Mouse (Mus musculus) liver, embryonic 13.5 days (tissue): ENCODE measurements around the gene Tyro3. TPM values are rescaled to one million over a fixed set of nuclear protein-coding genes. Genes with fewer than 3 reads are reported as not detected.

Source experiments
- ATAC-seq: fragments of 200-750 bp; cut with Nextera tagmentation; 2 replicates; pipeline ENCODE4 v1.8.0; 2017; ENCODE audit warnings: low read depth, mild to moderate bottlenecking, moderate number of reproducible peaks, moderate library complexity
- DNase-seq: peaks from one replicate; pipeline ENCODE4 v3.0.0; 2022
- H3K27ac ChIP-seq: fragments of 300-500 bp; sonication (generic); 2 replicates; pipeline ENCODE4 v1.5.1; 2015; ENCODE audit warnings: moderate library complexity, mild to moderate bottlenecking, inconsistent platforms
- H3K27me3 ChIP-seq: fragments of 300-500 bp; sonication (generic); 2 replicates; pipeline ENCODE4 v1.6.1; 2015; ENCODE audit warnings: mild to moderate bottlenecking, inconsistent platforms
- H3K36me3 ChIP-seq: fragments of 300-500 bp; sonication (generic); 2 replicates; pipeline ENCODE4 v1.6.1; 2015; ENCODE audit warnings: mild to moderate bottlenecking, inconsistent platforms
- H3K4me1 ChIP-seq: fragments of 300-500 bp; sonication (generic); replicated peaks from 2 replicates; pipeline ENCODE4 v1.6.1; 2015; ENCODE audit warnings: inconsistent platforms
- H3K4me2 ChIP-seq: fragments of 300-500 bp; sonication (generic); 2 replicates; pipeline ENCODE4 v1.6.1; 2015; ENCODE audit warnings: inconsistent platforms, mild to moderate bottlenecking, moderate library complexity
- H3K4me3 ChIP-seq: fragments of 300-500 bp; sonication (generic); replicated peaks from 2 replicates; pipeline ENCODE4 v1.5.1; 2015; ENCODE audit warnings: mild to moderate bottlenecking, inconsistent platforms
- H3K9ac ChIP-seq: fragments of 300-500 bp; sonication (generic); 2 replicates; pipeline ENCODE4 v1.6.1; 2015; ENCODE audit warnings: mild to moderate bottlenecking, inconsistent platforms
- H3K9me3 ChIP-seq: fragments of 300-500 bp; sonication (generic); replicated peaks from 2 replicates; pipeline ENCODE4 v1.6.1; 2016; ENCODE audit warnings: inconsistent platforms
- WGBS: fragments of 180-500 bp; shearing (Covaris S2); methylation state at CpG from one replicate; pipeline ENCODE4 v1.1.7; 2015; ENCODE audit not compliant: insufficient replicate concordance; 5-methylcytosine and 5-hydroxymethylcytosine counted together
- polyA plus RNA-seq: library from polyadenylated mRNA; unstranded; fragments of >200 nt; fragmentation: Nextera tagmentation; extraction: Ambion mirVana; gene quantifications from 2 replicates; pipeline ENCODE4 v1.2.1, GENCODE M21; 2015

Tyro3 gene
- 1.5 TPM in 2 replicates for polyA plus RNA-seq

- DNase-seq (no peak), ATAC-seq (no peak)
- 48% methylated on average over 5 of the region's 5 CpGs for WGBS
- Histone ChIP-seq H3K27me3 (peaks cover 75% of the 10 kb centered on the region), H3K9me3 (no peaks in the 10 kb centered on the region), H3K36me3 (no peaks in the 10 kb centered on the region), H3K9ac (no peak within 1 kb of the TSS), H3K27ac (no peak within 1 kb of the TSS), H3K4me2 (no peak within 1 kb of the TSS), H3K4me1 (peaks cover 15% of the 10 kb centered on the region), H3K4me3 (no peak within 1 kb of the TSS)
Measured at GRCm38 (mm10) chr2:119797279-119797783, at the start of gene Tyro3. TSS of gene Tyro3 (plus strand) at chr2:119797733.

GRCm38 (mm10) chr2:119749260-119749659 is 48.3 kb upstream of the Tyro3 start:
- 64% methylated on average over 13 of the region's 13 CpGs for WGBS
- H3K27ac ChIP-seq: no peak overlapping the region
- ATAC-seq: no peak
- H3K4me2 ChIP-seq: no peak overlapping the region
- H3K9me3 ChIP-seq: no peaks in the 10 kb centered on the region
- no peak overlapping the region for H3K9ac ChIP-seq
- no peaks in the 10 kb centered on the region for H3K36me3 ChIP-seq
- no peak overlapping the region for H3K4me3 ChIP-seq
- no peak for DNase-seq
- H3K4me1 ChIP-seq: peaks cover 12% of the 10 kb centered on the region
- H3K27me3 ChIP-seq: peaks cover 95% of the 10 kb centered on the region

GRCm38 (mm10) chr2:119757601-119758100 is 39.9 kb upstream of the Tyro3 start:
- H3K9ac ChIP-seq: peak overlapping the region; percentile 38
- H3K36me3 ChIP-seq: no peaks in the 10 kb centered on the region
- DNase-seq (no peak), ATAC-seq (no peak)
- H3K27me3 ChIP-seq: peaks cover 98% of the 10 kb centered on the region
- H3K4me3 ChIP-seq: peak overlapping the region; percentile 62
- no peak overlapping the region for H3K27ac ChIP-seq
- peaks cover 19% of the 10 kb centered on the region for H3K4me1 ChIP-seq
- H3K4me2 ChIP-seq: peak overlapping the region; percentile 81
- WGBS: 8% methylated on average over 24 of the region's 31 CpGs
- H3K9me3 ChIP-seq: no peaks in the 10 kb centered on the region

GRCm38 (mm10) chr2:119758101-119758843 is 39.3 kb upstream of the Tyro3 start:
- H3K9ac ChIP-seq: peak overlapping the region; percentile 38
- WGBS: under 1% methylated on average over 76 of the region's 77 CpGs
- ATAC-seq (peak; percentile 20; the same call in 1 of the 2 replicates), DNase-seq (no peak)
- peaks cover 92% of the 10 kb centered on the region for H3K27me3 ChIP-seq
- no peaks in the 10 kb centered on the region for H3K36me3 ChIP-seq
- H3K4me3 ChIP-seq: peak overlapping the region; percentile 62
- H3K4me2 ChIP-seq: peak overlapping the region; percentile 81
- H3K27ac ChIP-seq: no peak overlapping the region
- no peaks in the 10 kb centered on the region for H3K9me3 ChIP-seq
- H3K4me1 ChIP-seq: peaks cover 19% of the 10 kb centered on the region

- H3K9ac ChIP-seq: 0 out of 2 replicates have a peak overlapping the region, but pooled peaks have one; percentile 36
- H3K4me3 ChIP-seq: peak overlapping the region; percentile 62
- 5% methylated on average over 44 of the region's 44 CpGs for WGBS
- peaks cover 6% of the 10 kb centered on the region for H3K36me3 ChIP-seq
- no peak for ATAC-seq
- H3K4me2 ChIP-seq: peak overlapping the region; percentile 81
- H3K27ac ChIP-seq: no peak overlapping the region
- DNase-seq: no peak
- no peaks in the 10 kb centered on the region for H3K9me3 ChIP-seq
- peaks cover 19% of the 10 kb centered on the region for H3K4me1 ChIP-seq
- peaks cover 84% of the 10 kb centered on the region for H3K27me3 ChIP-seq
Measured at GRCm38 (mm10) chr2:119758844-119759835, 38.4 kb upstream of the Tyro3 start.

GRCm38 (mm10) chr2:119760251-119760650 is 37.3 kb upstream of the Tyro3 start, which contains the start of gene Ltk:
TSS of gene Ltk (minus strand) at chr2:119760431.
- Histone ChIP-seq H3K9me3 (no peaks in the 10 kb centered on the region), H3K9ac (no peak within 1 kb of the TSS), H3K4me2 (no peak within 1 kb of the TSS), H3K36me3 (peaks cover 13% of the 10 kb centered on the region), H3K27ac (no peak within 1 kb of the TSS), H3K4me3 (no peak within 1 kb of the TSS), H3K27me3 (peaks cover 72% of the 10 kb centered on the region), H3K4me1 (peaks cover 19% of the 10 kb centered on the region)
- ATAC-seq: no peak
- no peak for DNase-seq
- 13% methylated on average over 9 of the region's 9 CpGs for WGBS

- Histone ChIP-seq H3K9me3 (no peaks in the 10 kb centered on the region), H3K4me2 (no peak overlapping the region), H3K4me1 (peaks cover 19% of the 10 kb centered on the region), H3K27ac (no peak overlapping the region), H3K36me3 (peaks cover 18% of the 10 kb centered on the region), H3K27me3 (peaks cover 53% of the 10 kb centered on the region), H3K4me3 (no peak overlapping the region), H3K9ac (no peak overlapping the region)
- ATAC-seq (no peak), DNase-seq (no peak)
- 53% methylated on average over 1 of the region's 1 CpGs for WGBS
Measured at GRCm38 (mm10) chr2:119762276-119762675, 35.3 kb upstream of the Tyro3 start.

- peaks cover 3% of the 10 kb centered on the region for H3K4me1 ChIP-seq
- H3K36me3 ChIP-seq: peaks cover 29% of the 10 kb centered on the region
- no peak overlapping the region for H3K4me2 ChIP-seq
- no peak overlapping the region for H3K9ac ChIP-seq
- no peak overlapping the region for H3K27ac ChIP-seq
- DNase-seq (no peak), ATAC-seq (no peak)
- no peak overlapping the region for H3K4me3 ChIP-seq
- 61% methylated on average over 4 of the region's 4 CpGs for WGBS
- no peaks in the 10 kb centered on the region for H3K9me3 ChIP-seq
- H3K27me3 ChIP-seq: peaks cover 36% of the 10 kb centered on the region
Measured at GRCm38 (mm10) chr2:119763924-119764323, 33.6 kb upstream of the Tyro3 start.

- H3K4me1 ChIP-seq: no peaks in the 10 kb centered on the region
- H3K4me2 ChIP-seq: no peak overlapping the region
- H3K4me3 ChIP-seq: no peak overlapping the region
- no peak overlapping the region for H3K27ac ChIP-seq
- H3K9me3 ChIP-seq: no peaks in the 10 kb centered on the region
- H3K27me3 ChIP-seq: peaks cover 3% of the 10 kb centered on the region
- WGBS: 86% methylated on average over 6 of the region's 6 CpGs
- ATAC-seq: peak; percentile 43; the same call in 1 of the 2 replicates
- no peak for DNase-seq
- no peak overlapping the region for H3K9ac ChIP-seq
- H3K36me3 ChIP-seq: peaks cover 62% of the 10 kb centered on the region
Measured at GRCm38 (mm10) chr2:119767246-119767645, 30.3 kb upstream of the Tyro3 start.

- Histone ChIP-seq H3K4me2 (peak within 1 kb of the TSS; percentile 89), H3K27ac (peak within 1 kb of the TSS; percentile 54), H3K36me3 (peaks cover 13% of the 10 kb centered on the region), H3K9ac (peak within 1 kb of the TSS; percentile 72), H3K4me1 (peaks cover 14% of the 10 kb centered on the region), H3K27me3 (0 out of 2 replicates have a peak, but pooled peaks cover 3% of the 10 kb centered on the region), H3K9me3 (no peaks in the 10 kb centered on the region), H3K4me3 (peak within 1 kb of the TSS; percentile 75)
- DNase-seq: peak; percentile 77
- under 1% methylated on average over 44 of the region's 44 CpGs for whole genome bisulfite sequencing
- ATAC-seq: peak; percentile 94
Measured at GRCm38 (mm10) chr2:119787206-119787883, 10.2 kb upstream of the Tyro3 start, which contains the start of gene Rpap1. TSS of gene Rpap1 (minus strand) at chr2:119787537.
